Mouse (Mus musculus) MEL (cell line): ENCODE data around the gene E130309D02Rik. TPM values are rescaled to one million over a fixed set of nuclear protein-coding genes. Genes with fewer than 3 reads are reported as not detected.
A peak's percentile ranks its signal among the peaks of the same experiment; 100 is the strongest.

Experiments used
- DNase-seq: peaks from one replicate; pipeline ENCODE4 v3.0.0; 2011; ENCODE audit warnings: low read depth, low spot score
- H3K27ac ChIP-seq: 2 replicates; pipeline ENCODE4 v1.5.1; 2012; ENCODE audit warnings: low read depth, mild to moderate bottlenecking, control low read depth, low read length, moderate library complexity; ENCODE audit not compliant: control insufficient read depth
- H3K27me3 ChIP-seq, 2 experiments: fragments of 150-350 bp in 1 of 2; sonication (generic) in 1 of 2; 2 replicates each; pipeline ENCODE4 v1.6.1; 2012; ENCODE audit warnings: low read length in 2 of 2, mild to moderate bottlenecking in 2 of 2, improper control_type of control experiment in 1 of 2, moderate library complexity in 1 of 2; ENCODE audit not compliant: insufficient read depth in 2 of 2, control insufficient read depth in 1 of 2
- H3K36me3 ChIP-seq, 2 experiments: 2 replicates each; pipeline ENCODE4 v1.6.1; 2012 to 2014; ENCODE audit warnings: low read length in 2 of 2, improper control_type of control experiment in 1 of 2, inconsistent platforms in 1 of 2, mild to moderate bottlenecking in 1 of 2; ENCODE audit not compliant: insufficient read depth in 2 of 2, control insufficient read depth in 1 of 2
- H3K4me1 ChIP-seq, 2 experiments: fragments of 150-350 bp in 1 of 2; sonication (generic) in 1 of 2; 2 replicates each; pipeline ENCODE4 v1.6.1; 2012; ENCODE audit warnings: low read length in 2 of 2, improper control_type of control experiment in 1 of 2, mild to moderate bottlenecking in 1 of 2; ENCODE audit not compliant: insufficient read depth in 2 of 2, control insufficient read depth in 1 of 2
- H3K4me3 ChIP-seq, 2 experiments: fragments of 150-350 bp in 1 of 2; sonication (generic) in 1 of 2; 2 replicates each; pipeline ENCODE4 v1.5.1; 2012; ENCODE audit warnings: low read depth in 2 of 2, low read length in 2 of 2, mild to moderate bottlenecking in 2 of 2, moderate library complexity in 2 of 2, control low read depth in 1 of 2, improper control_type of control experiment in 1 of 2; ENCODE audit not compliant: control insufficient read depth in 1 of 2, insufficient read depth in 1 of 2
- H3K79me2 ChIP-seq: 2 replicates; pipeline ENCODE4 v1.6.1; 2012; ENCODE audit warnings: mild to moderate bottlenecking, low read length, moderate library complexity; ENCODE audit not compliant: control insufficient read depth, poor library complexity, insufficient read depth
- H3K9ac ChIP-seq: 2 replicates; pipeline ENCODE4 v1.6.1; 2012; ENCODE audit warnings: low read depth, mild to moderate bottlenecking, control low read depth, low read length, moderate library complexity; ENCODE audit not compliant: control insufficient read depth, poor library complexity, severe bottlenecking
- H3K9me3 ChIP-seq: fragments of 150-350 bp; sonication (generic); replicated peaks from 2 replicates; pipeline ENCODE4 v1.6.1; 2012; ENCODE audit warnings: mild to moderate bottlenecking, low read length, improper control_type of control experiment, moderate library complexity; ENCODE audit not compliant: insufficient read depth
- CHD1 ChIP-seq: IDR thresholded peaks from 2 replicates; pipeline ENCODE4 v1.6.1; 2012; ENCODE audit warnings: low read depth, mild to moderate bottlenecking, inconsistent platforms, low read length, improper control_type of control experiment
- CTCF ChIP-seq, 3 experiments: IDR thresholded peaks in 2 of 3; conservative IDR thresholded peaks in 1 of 3; 2 replicates each; pipeline ENCODE4 v1.5.1; 2011 to 2012; ENCODE audit warnings: low read length in 3 of 3, low read depth in 2 of 3, mild to moderate bottlenecking in 2 of 3, improper control_type of control experiment in 1 of 3, inconsistent platforms in 1 of 3, mixed read lengths in 1 of 3, moderate library complexity in 1 of 3; ENCODE audit not compliant: control insufficient read depth in 1 of 3, insufficient read depth in 1 of 3, poor library complexity in 1 of 3, severe bottlenecking in 1 of 3
- E2F4 ChIP-seq: IDR thresholded peaks from 2 replicates; pipeline ENCODE4 v1.6.1; 2011; ENCODE audit warnings: low read depth, low read length, improper control_type of control experiment, borderline replicate concordance
- ELF1 ChIP-seq: IDR thresholded peaks from 2 replicates; pipeline ENCODE4 v1.6.1; 2014; ENCODE audit warnings: low read depth, mild to moderate bottlenecking, inconsistent platforms, low read length, improper control_type of control experiment, moderate library complexity
- GATA1 ChIP-seq: IDR thresholded peaks from 2 replicates; pipeline ENCODE4 v1.6.1; 2011; ENCODE audit warnings: low read depth, low read length, improper control_type of control experiment
- HCFC1 ChIP-seq: IDR thresholded peaks from 2 replicates; pipeline ENCODE4 v1.6.1; 2012; ENCODE audit warnings: low read depth, mild to moderate bottlenecking, inconsistent platforms, low read length, improper control_type of control experiment, moderate library complexity
- KAT2A ChIP-seq: conservative IDR thresholded peaks from 2 replicates; pipeline ENCODE4 v1.6.1; 2012; ENCODE audit warnings: low read depth, low read length, improper control_type of control experiment, inconsistent platforms
- MAFK ChIP-seq: IDR thresholded peaks from 2 replicates; pipeline ENCODE4 v1.6.1; 2011; ENCODE audit warnings: low read depth, mild to moderate bottlenecking, low read length, improper control_type of control experiment, borderline replicate concordance
- MAX ChIP-seq: IDR thresholded peaks from 2 replicates; pipeline ENCODE4 v1.6.1; 2011; ENCODE audit warnings: low read length, improper control_type of control experiment
- MAZ ChIP-seq: IDR thresholded peaks from 2 replicates; pipeline ENCODE4 v1.6.1; 2012; ENCODE audit warnings: low read depth, mild to moderate bottlenecking, inconsistent platforms, low read length, improper control_type of control experiment
- MEF2A ChIP-seq: IDR thresholded peaks from 2 replicates; pipeline ENCODE4 v1.6.1; 2014; ENCODE audit warnings: low read depth, mild to moderate bottlenecking, inconsistent platforms, low read length, improper control_type of control experiment; ENCODE audit not compliant: poor library complexity, insufficient replicate concordance, severe bottlenecking; ENCODE audit errors: extremely low read depth
- MXI1 ChIP-seq: IDR thresholded peaks from 2 replicates; pipeline ENCODE4 v1.6.1; 2011; ENCODE audit warnings: mild to moderate bottlenecking, low read depth, low read length, improper control_type of control experiment
- MYB ChIP-seq: IDR thresholded peaks from 2 replicates; pipeline ENCODE4 v1.6.1; 2011; ENCODE audit warnings: mild to moderate bottlenecking, low read depth, low read length, improper control_type of control experiment
- MYC ChIP-seq: IDR thresholded peaks from 2 replicates; pipeline ENCODE4 v1.6.1; 2011; ENCODE audit warnings: low read depth, mild to moderate bottlenecking, low read length, improper control_type of control experiment, moderate library complexity
- POLR2A ChIP-seq, 2 experiments: IDR thresholded peaks; 2 replicates each; pipeline ENCODE4 v1.6.1; 2011 to 2012; ENCODE audit warnings: low read length in 2 of 2, mild to moderate bottlenecking in 2 of 2, control low read depth in 1 of 2, improper control_type of control experiment in 1 of 2, low read depth in 1 of 2, moderate library complexity in 1 of 2; ENCODE audit not compliant: control insufficient read depth in 1 of 2, insufficient read depth in 1 of 2, poor library complexity in 1 of 2
- POLR2AphosphoS2 ChIP-seq: IDR thresholded peaks from 2 replicates; pipeline ENCODE4 v1.6.1; 2011; ENCODE audit warnings: low read length, improper control_type of control experiment
- RAD21 ChIP-seq: IDR thresholded peaks from 2 replicates; pipeline ENCODE4 v1.6.1; 2011; ENCODE audit warnings: mild to moderate bottlenecking, low read depth, low read length, improper control_type of control experiment
- TCF12 ChIP-seq: IDR thresholded peaks from 2 replicates; pipeline ENCODE4 v1.6.1; 2014; ENCODE audit warnings: low read depth, mild to moderate bottlenecking, inconsistent platforms, low read length, improper control_type of control experiment, moderate library complexity
- UBTF ChIP-seq: IDR thresholded peaks from 2 replicates; pipeline ENCODE4 v1.6.1; 2012; ENCODE audit warnings: low read depth, mild to moderate bottlenecking, inconsistent platforms, low read length, improper control_type of control experiment, moderate library complexity, borderline replicate concordance; ENCODE audit not compliant: insufficient read depth
- ZC3H11A ChIP-seq: IDR thresholded peaks from 2 replicates; pipeline ENCODE4 v1.6.1; 2012; ENCODE audit warnings: low read depth, mild to moderate bottlenecking, inconsistent platforms, low read length, improper control_type of control experiment
- ZKSCAN1 ChIP-seq: IDR thresholded peaks from 2 replicates; pipeline ENCODE4 v1.6.1; 2012; ENCODE audit warnings: low read depth, mild to moderate bottlenecking, inconsistent platforms, low read length, improper control_type of control experiment, moderate library complexity
- ZNF384 ChIP-seq: IDR thresholded peaks from 2 replicates; pipeline ENCODE4 v1.6.1; 2012; ENCODE audit warnings: low read depth, mild to moderate bottlenecking, inconsistent platforms, low read length, improper control_type of control experiment
- polyA plus RNA-seq, 2 experiments: library from polyadenylated mRNA; stranded (reverse) in 1 of 2; unstranded in 1 of 2; fragments of >175 nt in 1 of 2; fragments of >200 nt in 1 of 2; gene quantifications; 2 replicates each; pipeline versions ENCODE4 v1.2.1 to v1.2.4; 2012; ENCODE audit warnings: low replicate concordance in 2 of 2, low read depth in 1 of 2; ENCODE audit not compliant: insufficient read length in 2 of 2, insufficient read depth in 1 of 2, missing spikeins in 1 of 2
- total RNA-seq: library from RNA; depleted of rRNA; stranded (reverse); fragments of 300-350 nt; gene quantifications from 2 replicates; pipeline ENCODE4 v1.2.3, GENCODE M21; 2012

E130309D02Rik gene
- total and polyA plus RNA-seq, 3 experiments = 59.3 to 92.4 TPM; not detected in 1

GRCm38 (mm10) chr5:143269363-143270150, 45.6 kb downstream of the E130309D02Rik start, which contains the start of gene Zfp316 (continued):
- TF ChIP-seq E2F4 (no peak), MYC (0 out of 2 replicates have a peak, but pooled peaks have one; percentile 21), MXI1 (peak; percentile 58), HCFC1 (peak; percentile 69), MYB (no peak)

GRCm38 (mm10) chr5:143268985-143269362, 46.2 kb downstream of the E130309D02Rik start:
- TF ChIP-seq MAZ (no peak), MYC (no peak), TCF12 (no peak), MYB (no peak), ELF1 (no peak), MEF2A (no peak), POLR2AphosphoS2 (no peak), POLR2A (IDR thresholded peaks at IDR 0.05; ENCODE audit: control insufficient read depth in 1 of 2, insufficient read depth in 1 of 2, low read depth in 1 of 2, low read length in 2 of 2, poor library complexity in 1 of 2) (no peak), UBTF (no peak), CTCF (IDR thresholded peaks at IDR 0.05 in 2 of 3, conservative IDR thresholded peaks at IDR 0.05 in 1 of 3; ENCODE audit: control insufficient read depth in 1 of 3, insufficient read depth in 1 of 3, low read depth in 2 of 3, low read length in 3 of 3, poor library complexity in 1 of 3, severe bottlenecking in 1 of 3) (no peak), KAT2A (no peak), GATA1 (no peak), MAX (no peak), ZNF384 (no peak)
- TF ChIP-seq, all 39 proteins: peak for 0
- H3K9me3 ChIP-seq = no peaks in the 10 kb centered on the region
- H3K4me1 ChIP-seq = peaks cover 8 to 31% of the 10 kb centered on the region in 2 experiments
- H3K4me3 ChIP-seq = peak overlapping the region; percentile 79 to 97; a peak in 3 of 4 replicates
- no peak overlapping the region for H3K27ac ChIP-seq
- peaks cover 0 to 18% of the 10 kb centered on the region in 2 experiments; a peak in 2 of 4 replicates for H3K36me3 ChIP-seq
- peaks cover 7% of the 10 kb centered on the region for H3K79me2 ChIP-seq
- peak overlapping the region; percentile 81; the same call in 1 of the 2 replicates for H3K9ac ChIP-seq
- DNase-seq = no peak
- H3K27me3 ChIP-seq = no peaks in the 10 kb centered on the region

DNA sequence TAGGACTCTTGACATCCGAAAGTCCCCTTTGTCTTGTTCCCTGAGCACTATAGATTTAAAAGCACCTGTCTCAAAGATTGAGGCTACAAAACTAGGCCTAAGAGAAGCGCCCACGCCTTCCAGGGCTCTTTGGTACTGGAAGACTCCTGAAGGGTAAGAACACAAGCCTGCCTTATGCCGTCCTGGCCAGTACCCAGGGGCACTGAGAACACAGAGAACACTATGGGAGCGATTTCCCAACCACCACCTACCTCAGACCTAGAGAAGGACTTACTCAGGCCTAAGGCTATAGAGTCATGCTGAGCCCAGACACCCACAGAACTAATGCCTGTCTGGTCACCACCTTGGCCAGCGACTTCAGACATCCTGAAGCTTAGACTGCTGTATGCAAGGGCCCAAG, 48.4 kb downstream of the E130309D02Rik start:
- Histone ChIP-seq H3K4me1 (peaks cover 5 to 16% of the 10 kb centered on the region in 2 experiments; a peak in 3 of 4 replicates), H3K4me3 (no peak overlapping the region), H3K27me3 (no peaks in the 10 kb centered on the region), H3K9ac (no peak overlapping the region)
- TF ChIP-seq MEF2A = no peak
- no peak for TF ChIP-seq GATA1
- no peak for TF ChIP-seq MYC
- no peak for TF ChIP-seq CHD1
- no peak for TF ChIP-seq CTCF (IDR thresholded peaks at IDR 0.05 in 2 of 3, conservative IDR thresholded peaks at IDR 0.05 in 1 of 3; ENCODE audit: control insufficient read depth in 1 of 3, insufficient read depth in 1 of 3, low read depth in 2 of 3, low read length in 3 of 3, poor library complexity in 1 of 3, severe bottlenecking in 1 of 3)
- TF ChIP-seq RAD21 = no peak
- no peak for TF ChIP-seq MXI1
- no peak for TF ChIP-seq MAFK
- TF ChIP-seq ZC3H11A = no peak
- no peak for TF ChIP-seq MAX
- TF ChIP-seq ZKSCAN1 = no peak
- TF ChIP-seq, all 39 proteins: peak for 0
- no peak for DNase-seq
- Histone ChIP-seq H3K36me3 (peaks cover 0 to 5% of the 10 kb centered on the region in 2 experiments; a peak in 2 of 4 replicates), H3K9me3 (no peaks in the 10 kb centered on the region), H3K79me2 (peaks cover 7% of the 10 kb centered on the region), H3K27ac (no peak overlapping the region)
